Mouse (Mus musculus) lung, postnatal 25 days (tissue): ENCODE results near the gene Cx3cr1.

Experiments used
- DNase-seq: peaks from one replicate; pipeline ENCODE4 v3.0.0; 2022; ENCODE audit warnings: low spot score

The Cx3cr1 gene

DNA sequence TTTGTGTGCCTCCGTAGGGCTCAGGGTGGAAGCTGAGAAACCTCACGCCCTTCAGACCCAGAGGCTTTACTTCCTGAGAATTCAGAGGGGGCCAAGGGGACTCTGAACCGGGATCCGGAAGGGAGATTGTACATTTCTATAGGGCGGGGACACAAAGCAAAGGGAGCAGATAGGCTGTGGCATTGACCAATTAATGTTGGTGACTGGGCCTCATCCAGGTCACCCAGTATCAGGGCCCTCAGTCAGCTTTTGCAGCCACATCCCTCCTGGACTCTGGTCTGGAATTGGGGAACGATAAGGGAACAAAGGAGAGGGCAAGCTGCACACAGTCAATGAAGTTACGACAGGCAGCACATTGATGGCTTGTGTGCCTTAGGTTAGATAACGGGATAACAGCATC, 215.5 kb downstream of the Cx3cr1 start:
- DNase-seq: no peak

DNA sequence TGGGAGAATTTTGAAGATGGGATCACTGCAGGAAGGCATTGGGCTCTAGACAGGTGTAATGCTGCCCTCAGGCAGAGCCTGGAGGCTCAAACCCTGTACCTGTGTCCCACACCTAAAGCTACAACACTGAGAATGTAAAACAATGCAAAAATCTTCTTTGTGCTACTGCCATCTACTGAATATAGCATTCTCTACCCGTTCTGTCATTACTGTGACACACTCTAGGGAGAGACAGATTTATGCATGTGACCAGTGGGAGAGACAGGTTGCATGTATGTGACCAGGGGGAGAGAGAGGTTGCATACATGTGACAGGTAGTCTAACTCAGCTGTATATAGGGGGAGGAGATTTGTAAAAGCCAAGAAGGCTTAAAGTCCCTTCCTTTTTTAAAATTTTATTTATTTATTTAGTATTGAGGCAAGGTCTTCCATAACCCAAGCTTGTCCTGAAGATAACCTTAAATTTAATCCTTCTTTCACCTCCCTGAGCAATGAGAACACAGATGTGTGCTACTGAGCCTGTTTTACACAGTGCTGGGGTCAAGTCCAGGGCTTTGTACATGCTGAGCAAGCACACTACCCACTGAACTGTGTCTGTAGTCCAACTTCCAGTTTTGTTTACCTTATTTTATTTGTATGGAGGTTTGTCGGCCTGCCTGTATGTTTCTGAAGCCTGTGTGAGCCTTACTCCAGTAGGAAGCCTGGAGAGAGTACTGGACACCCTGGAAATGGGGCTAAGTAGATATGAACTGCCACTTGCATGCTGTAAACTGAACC, 216.4 kb downstream of the Cx3cr1 start:
- no peak for DNase-seq

DNA sequence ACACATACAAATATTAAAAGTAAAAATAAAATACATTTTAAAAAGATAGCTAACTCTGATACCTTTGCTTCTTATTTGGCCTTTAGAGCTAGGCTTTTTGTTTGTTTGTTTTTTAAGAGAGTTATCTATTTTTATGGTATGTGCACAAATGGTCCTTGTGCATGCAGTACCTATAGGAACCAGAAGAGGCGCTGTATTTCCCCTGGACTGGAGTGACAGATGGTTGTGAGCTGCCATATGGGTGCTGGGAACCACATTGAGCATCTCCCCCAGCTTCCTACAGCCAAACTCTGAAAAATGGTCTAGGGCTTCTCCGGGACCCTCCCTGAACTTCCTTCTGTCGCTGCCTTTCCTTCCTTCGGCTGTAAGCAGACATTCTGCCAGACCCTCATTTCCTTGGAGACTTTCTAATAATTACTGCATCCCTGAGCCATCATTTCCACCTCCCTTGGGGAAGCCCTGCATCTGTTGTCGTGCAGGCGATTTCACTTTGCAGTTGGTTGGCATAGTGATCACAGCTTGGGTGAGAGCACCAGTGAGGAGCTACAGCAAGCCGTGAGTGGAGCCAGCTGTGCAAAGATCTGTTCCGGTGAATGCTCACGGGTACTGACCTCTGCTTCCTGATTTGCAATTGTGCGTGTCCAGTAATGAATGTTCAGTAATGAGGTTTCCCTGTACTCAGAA, 217.2 kb downstream of the Cx3cr1 start:
- DNase-seq: no peak
